Mouse (Mus musculus): ENCODE results near the gene Myzap. TPM values are rescaled to one million over a fixed set of nuclear protein-coding genes. Genes with fewer than 3 reads are reported as not detected.
"Not testable (repeated sequence)": the region's sequence is repeated elsewhere in the genome, so short reads cannot be mapped to it uniquely, and the experiment has no call there.

The Myzap gene
- polyA plus RNA-seq, 1 experiment = 6.0 TPM

GRCm38 (mm10) chr9:71490076-71490475 is 102.1 kb downstream of the Myzap start:
- Histone ChIP-seq H3ac (ENCODE audit: control insufficient read depth, insufficient read length) (no peak overlapping the region), H3K4me3 (no peak overlapping the region), H3K27me3 (ENCODE audit: control insufficient read depth, insufficient read depth, insufficient read length) (no peaks in the 10 kb centered on the region), H3K36me3 (ENCODE audit: control insufficient read depth, insufficient read depth) (no peaks in the 10 kb centered on the region), H3K4me2 (ENCODE audit: low read depth) (no peak overlapping the region), H3K79me2 (ENCODE audit: control insufficient read depth, insufficient read depth) (peaks cover 6% of the 10 kb centered on the region)
- TF ChIP-seq USF1 (IDR thresholded peaks at IDR 0.05; ENCODE audit: low read depth) (no peak), E2F4 (IDR thresholded peaks at IDR 0.05; ENCODE audit: insufficient read depth) (no peak), TCF3 (IDR thresholded peaks at IDR 0.05; ENCODE audit: insufficient read length, low read depth) (no peak), POLR2AphosphoS2 (IDR thresholded peaks at IDR 0.05; ENCODE audit: insufficient read length, low read depth) (no peak), MAX (IDR thresholded peaks at IDR 0.05; ENCODE audit: low read depth) (no peak), CEBPB (IDR thresholded peaks at IDR 0.05; ENCODE audit: insufficient read depth, poor library complexity, severe bottlenecking) (no peak), POLR2A (IDR thresholded peaks at IDR 0.05; ENCODE audit: insufficient read length, low read depth) (no peak), TCF12 (IDR thresholded peaks at IDR 0.05; ENCODE audit: insufficient read depth, poor library complexity, severe bottlenecking) (no peak), MYOG (IDR thresholded peaks at IDR 0.05; ENCODE audit: control insufficient read depth in 1 of 3, insufficient read depth in 1 of 3, insufficient read length in 2 of 3, low read depth in 2 of 3) (no peak), REST (IDR thresholded peaks at IDR 0.05; ENCODE audit: insufficient read depth, insufficient read length) (no peak), MYOD1 (IDR thresholded peaks at IDR 0.05; ENCODE audit: control insufficient read depth in 1 of 3, insufficient read length in 2 of 3, low read depth in 2 of 3) (no peak), SRF (IDR thresholded peaks at IDR 0.05; ENCODE audit: control insufficient read depth, insufficient read length, low read depth) (no peak)

DNA sequence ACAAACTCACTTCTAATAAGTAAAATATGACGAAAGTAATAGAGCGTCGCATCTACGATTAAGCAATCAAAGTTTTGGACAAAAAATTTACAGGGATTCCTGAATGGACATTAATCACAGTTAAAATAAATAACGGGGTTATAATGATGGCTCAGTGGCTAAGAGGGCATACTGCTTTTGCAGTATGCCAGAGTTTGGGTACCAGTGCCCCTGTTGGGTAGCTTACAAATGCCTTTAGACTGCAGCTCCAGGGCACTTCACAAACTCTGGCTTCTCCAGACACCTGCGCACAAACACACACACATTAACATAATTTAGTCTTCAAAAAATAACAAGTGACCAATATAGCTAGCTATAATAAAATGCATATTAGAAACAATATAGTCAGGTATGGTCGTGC is 106.0 kb downstream of the Myzap start:
- peak overlapping the region; percentile 92 for H3K4me3 ChIP-seq
- TF ChIP-seq E2F4 (IDR thresholded peaks at IDR 0.05; ENCODE audit: insufficient read depth) (no peak), MAX (IDR thresholded peaks at IDR 0.05; ENCODE audit: low read depth) (no peak), TCF12 (IDR thresholded peaks at IDR 0.05; ENCODE audit: insufficient read depth, poor library complexity, severe bottlenecking) (no peak), MYOG (IDR thresholded peaks at IDR 0.05; ENCODE audit: control insufficient read depth in 1 of 3, insufficient read depth in 1 of 3, insufficient read length in 2 of 3, low read depth in 2 of 3) (no peak), MYOD1 (IDR thresholded peaks at IDR 0.05; ENCODE audit: control insufficient read depth in 1 of 3, insufficient read length in 2 of 3, low read depth in 2 of 3) (no peak), SRF (IDR thresholded peaks at IDR 0.05; ENCODE audit: control insufficient read depth, insufficient read length, low read depth) (no peak), REST (IDR thresholded peaks at IDR 0.05; ENCODE audit: insufficient read depth, insufficient read length) (no peak), TCF3 (IDR thresholded peaks at IDR 0.05; ENCODE audit: insufficient read length, low read depth) (no peak), CEBPB (IDR thresholded peaks at IDR 0.05; ENCODE audit: insufficient read depth, poor library complexity, severe bottlenecking) (no peak), POLR2AphosphoS2 (IDR thresholded peaks at IDR 0.05; ENCODE audit: insufficient read length, low read depth) (no peak), POLR2A (IDR thresholded peaks at IDR 0.05; ENCODE audit: insufficient read length, low read depth) (no peak), USF1 (IDR thresholded peaks at IDR 0.05; ENCODE audit: low read depth) (no peak)
- H3K79me2 ChIP-seq (ENCODE audit: control insufficient read depth, insufficient read depth) = peaks cover 41% of the 10 kb centered on the region
- peaks cover 28% of the 10 kb centered on the region for H3K36me3 ChIP-seq (ENCODE audit: control insufficient read depth, insufficient read depth)
- H3ac ChIP-seq (ENCODE audit: control insufficient read depth, insufficient read length) = peak overlapping the region; percentile 96
- H3K27me3 ChIP-seq (ENCODE audit: control insufficient read depth, insufficient read depth, insufficient read length) = no peaks in the 10 kb centered on the region
- peak overlapping the region; percentile 77 for H3K4me2 ChIP-seq (ENCODE audit: low read depth)

- Histone ChIP-seq H3K4me3 (peak within 1 kb of the TSS; percentile 92), H3K79me2 (ENCODE audit: control insufficient read depth, insufficient read depth) (peaks cover 41% of the 10 kb centered on the region), H3K4me2 (ENCODE audit: low read depth) (peak within 1 kb of the TSS; percentile 77), H3K36me3 (ENCODE audit: control insufficient read depth, insufficient read depth) (peaks cover 33% of the 10 kb centered on the region), H3K27me3 (ENCODE audit: control insufficient read depth, insufficient read depth, insufficient read length) (no peaks in the 10 kb centered on the region), H3ac (ENCODE audit: control insufficient read depth, insufficient read length) (peak within 1 kb of the TSS; percentile 96)
- no peak for TF ChIP-seq TCF12 (IDR thresholded peaks at IDR 0.05; ENCODE audit: insufficient read depth, poor library complexity, severe bottlenecking)
- TF ChIP-seq USF1 (IDR thresholded peaks at IDR 0.05; ENCODE audit: low read depth) = no peak
- peak; percentile 39 for TF ChIP-seq POLR2AphosphoS2 (IDR thresholded peaks at IDR 0.05; ENCODE audit: insufficient read length, low read depth)
- no peak for TF ChIP-seq MYOG (IDR thresholded peaks at IDR 0.05; ENCODE audit: control insufficient read depth in 1 of 3, insufficient read depth in 1 of 3, insufficient read length in 2 of 3, low read depth in 2 of 3)
- TF ChIP-seq CEBPB (IDR thresholded peaks at IDR 0.05; ENCODE audit: insufficient read depth, poor library complexity, severe bottlenecking) = peak; percentile 71
- no peak for TF ChIP-seq MAX (IDR thresholded peaks at IDR 0.05; ENCODE audit: low read depth)
- no peak for TF ChIP-seq REST (IDR thresholded peaks at IDR 0.05; ENCODE audit: insufficient read depth, insufficient read length)
- TF ChIP-seq MYOD1 (IDR thresholded peaks at IDR 0.05; ENCODE audit: control insufficient read depth in 1 of 3, insufficient read length in 2 of 3, low read depth in 2 of 3) = no peak
- no peak for TF ChIP-seq TCF3 (IDR thresholded peaks at IDR 0.05; ENCODE audit: insufficient read length, low read depth)
- TF ChIP-seq POLR2A (IDR thresholded peaks at IDR 0.05; ENCODE audit: insufficient read length, low read depth) = peak; percentile 48
- no peak for TF ChIP-seq SRF (IDR thresholded peaks at IDR 0.05; ENCODE audit: control insufficient read depth, insufficient read length, low read depth)
- TF ChIP-seq E2F4 (IDR thresholded peaks at IDR 0.05; ENCODE audit: insufficient read depth) = peak; percentile 79
Observed at GRCm38 (mm10) chr9:71485475-71486094, 106.6 kb downstream of the Myzap start, which contains the start of gene Polr2m. Gene Polr2m, minus strand, starts transcription at chr9:71485935.

- no peaks in the 10 kb centered on the region for H3K27me3 ChIP-seq (ENCODE audit: control insufficient read depth, insufficient read depth, insufficient read length)
- peak overlapping the region; percentile 77 for H3K4me2 ChIP-seq (ENCODE audit: low read depth)
- H3K36me3 ChIP-seq (ENCODE audit: control insufficient read depth, insufficient read depth) = peaks cover 39% of the 10 kb centered on the region
- H3K4me3 ChIP-seq = peak overlapping the region; percentile 92
- peak overlapping the region; percentile 96 for H3ac ChIP-seq (ENCODE audit: control insufficient read depth, insufficient read length)
- TF ChIP-seq POLR2A (IDR thresholded peaks at IDR 0.05; ENCODE audit: insufficient read length, low read depth) = no peak
- no peak for TF ChIP-seq MYOD1 (IDR thresholded peaks at IDR 0.05; ENCODE audit: control insufficient read depth in 1 of 3, insufficient read length in 2 of 3, low read depth in 2 of 3)
- no peak for TF ChIP-seq CEBPB (IDR thresholded peaks at IDR 0.05; ENCODE audit: insufficient read depth, poor library complexity, severe bottlenecking)
- no peak for TF ChIP-seq MAX (IDR thresholded peaks at IDR 0.05; ENCODE audit: low read depth)
- TF ChIP-seq POLR2AphosphoS2 (IDR thresholded peaks at IDR 0.05; ENCODE audit: insufficient read length, low read depth) = no peak
- no peak for TF ChIP-seq E2F4 (IDR thresholded peaks at IDR 0.05; ENCODE audit: insufficient read depth)
- no peak for TF ChIP-seq REST (IDR thresholded peaks at IDR 0.05; ENCODE audit: insufficient read depth, insufficient read length)
- TF ChIP-seq TCF3 (IDR thresholded peaks at IDR 0.05; ENCODE audit: insufficient read length, low read depth) = no peak
- TF ChIP-seq TCF12 (IDR thresholded peaks at IDR 0.05; ENCODE audit: insufficient read depth, poor library complexity, severe bottlenecking) = no peak
- no peak for TF ChIP-seq MYOG (IDR thresholded peaks at IDR 0.05; ENCODE audit: control insufficient read depth in 1 of 3, insufficient read depth in 1 of 3, insufficient read length in 2 of 3, low read depth in 2 of 3)
- no peak for TF ChIP-seq SRF (IDR thresholded peaks at IDR 0.05; ENCODE audit: control insufficient read depth, insufficient read length, low read depth)
- no peak for TF ChIP-seq USF1 (IDR thresholded peaks at IDR 0.05; ENCODE audit: low read depth)
- H3K79me2 ChIP-seq (ENCODE audit: control insufficient read depth, insufficient read depth) = peaks cover 41% of the 10 kb centered on the region
Observed at GRCm38 (mm10) chr9:71484871-71485474, 107.2 kb downstream of the Myzap start.

DNA sequence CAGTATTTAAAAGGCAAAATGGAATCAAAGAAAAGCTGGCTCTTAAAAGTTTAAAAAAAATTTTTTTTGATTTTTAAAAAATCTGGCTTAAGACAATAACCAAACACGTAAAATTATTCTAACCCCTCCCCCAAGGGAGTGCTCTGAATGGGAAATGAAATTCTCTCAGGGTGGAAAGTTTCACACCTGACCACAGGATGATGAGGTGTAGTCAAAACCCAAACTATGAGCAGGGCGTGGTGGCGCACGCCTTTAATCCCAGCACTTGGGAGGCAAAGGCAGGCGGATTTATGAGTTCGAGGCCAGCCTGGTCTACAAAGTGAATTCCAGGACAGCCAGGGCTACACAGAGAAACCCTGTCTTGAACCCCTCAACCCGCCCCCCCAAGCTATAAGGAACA is 108.3 kb downstream of the Myzap start:
- not testable (repeated sequence) for H3ac ChIP-seq (ENCODE audit: control insufficient read depth, insufficient read length); H3K27me3 ChIP-seq (ENCODE audit: control insufficient read depth, insufficient read depth, insufficient read length)
- Histone ChIP-seq H3K4me2 (ENCODE audit: low read depth) (peak overlapping the region; percentile 77), H3K4me3 (peak overlapping the region; percentile 92), H3K79me2 (ENCODE audit: control insufficient read depth, insufficient read depth) (peaks cover 41% of the 10 kb centered on the region), H3K36me3 (ENCODE audit: control insufficient read depth, insufficient read depth) (peaks cover 50% of the 10 kb centered on the region)

Data from myocyte (in vitro differentiated cells).